Mouse (Mus musculus): ENCODE results near the gene Nosip. TPM values are rescaled to one million over a fixed set of nuclear protein-coding genes. Genes with fewer than 3 reads are reported as not detected.
"Not testable (repeated sequence)": the region's sequence is repeated elsewhere in the genome, so short reads cannot be mapped to it uniquely, and the experiment has no call there.

Nosip gene
- polyA plus RNA-seq, 1 experiment: 38.0 TPM

DNA sequence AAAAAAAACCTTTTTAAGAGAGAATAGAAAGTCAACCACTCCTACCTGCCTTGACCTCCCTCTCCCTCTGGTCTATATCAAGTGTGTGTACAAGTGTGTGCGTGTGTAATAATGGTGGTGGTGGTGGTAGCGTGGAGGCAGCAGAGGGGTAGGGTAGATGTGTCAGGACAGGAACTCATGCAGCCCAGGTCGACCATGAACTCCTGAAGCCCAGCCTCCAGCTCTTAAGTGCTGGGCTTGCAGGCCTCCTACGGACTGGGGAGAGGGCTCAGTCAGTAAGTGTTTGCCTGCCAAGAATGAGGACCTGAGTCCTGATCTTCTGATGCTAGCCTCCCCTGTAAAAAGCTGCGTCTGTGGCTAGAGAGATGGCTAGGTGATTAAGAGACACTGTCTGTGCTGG lies 42.7 kb downstream of the Nosip start:
- Histone ChIP-seq H3K4me1 (ENCODE audit: control insufficient read depth, insufficient read depth, low read length) (no peaks in the 10 kb centered on the region), H3K27ac (ENCODE audit: insufficient read depth, low read length) (no peak overlapping the region), H3K4me3 (ENCODE audit: insufficient read depth, low read length) (no peak overlapping the region)
- TF ChIP-seq POLR2A (IDR thresholded peaks at IDR 0.05; ENCODE audit: low read depth, low read length) (no peak), CTCF (IDR thresholded peaks at IDR 0.05; ENCODE audit: borderline replicate concordance, insufficient read depth, low read length) (no peak)

DNA sequence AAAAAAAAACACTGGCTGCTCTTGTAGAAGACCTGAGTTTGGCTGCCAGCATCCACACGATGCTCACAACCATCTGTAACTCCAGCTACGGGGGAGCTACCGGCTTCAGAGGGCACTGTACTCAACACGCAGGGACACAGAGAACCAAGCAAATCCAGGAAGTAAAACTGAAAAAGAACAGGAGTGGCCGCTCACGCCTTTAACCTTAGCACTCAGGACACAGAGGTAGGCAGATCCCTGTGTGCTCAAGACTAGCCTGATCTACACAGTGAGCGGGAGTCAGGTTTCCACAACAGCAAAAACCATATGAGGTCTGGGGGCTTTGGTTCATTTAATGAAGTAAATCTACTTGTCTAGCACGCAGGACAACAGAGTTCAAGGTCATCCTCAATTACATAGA lies 43.3 kb downstream of the Nosip start:
- Histone ChIP-seq H3K4me3 (ENCODE audit: insufficient read depth, low read length) (no peak overlapping the region), H3K4me1 (ENCODE audit: control insufficient read depth, insufficient read depth, low read length) (no peaks in the 10 kb centered on the region), H3K27ac (ENCODE audit: insufficient read depth, low read length) (no peak overlapping the region)
- TF ChIP-seq POLR2A (IDR thresholded peaks at IDR 0.05; ENCODE audit: low read depth, low read length) (no peak), CTCF (IDR thresholded peaks at IDR 0.05; ENCODE audit: borderline replicate concordance, insufficient read depth, low read length) (no peak)

DNA sequence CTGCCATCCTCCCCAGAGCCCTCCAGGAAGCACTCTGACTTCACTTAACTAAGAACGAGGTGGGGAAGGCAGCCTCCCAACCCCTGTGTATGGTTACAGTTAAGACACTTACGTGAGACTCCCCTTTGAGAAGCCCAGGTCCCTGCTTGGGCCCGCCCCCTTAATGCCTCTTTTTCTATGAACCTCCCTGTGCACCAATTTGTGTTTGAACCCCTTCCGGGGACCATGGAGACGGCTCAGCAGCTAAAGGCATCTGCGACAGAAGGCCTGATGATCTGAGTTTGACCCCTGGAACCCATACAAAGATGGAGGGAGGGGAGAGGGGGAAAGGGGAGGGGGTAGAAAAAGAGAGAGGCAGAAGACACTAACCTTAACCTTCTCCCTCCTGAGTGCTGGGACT lies 44.2 kb downstream of the Nosip start:
- no peak overlapping the region for H3K4me3 ChIP-seq (ENCODE audit: insufficient read depth, low read length)
- TF ChIP-seq CTCF (IDR thresholded peaks at IDR 0.05; ENCODE audit: borderline replicate concordance, insufficient read depth, low read length) (no peak), POLR2A (IDR thresholded peaks at IDR 0.05; ENCODE audit: low read depth, low read length) (no peak)
- no peaks in the 10 kb centered on the region for H3K4me1 ChIP-seq (ENCODE audit: control insufficient read depth, insufficient read depth, low read length)
- no peak overlapping the region for H3K27ac ChIP-seq (ENCODE audit: insufficient read depth, low read length)

DNA sequence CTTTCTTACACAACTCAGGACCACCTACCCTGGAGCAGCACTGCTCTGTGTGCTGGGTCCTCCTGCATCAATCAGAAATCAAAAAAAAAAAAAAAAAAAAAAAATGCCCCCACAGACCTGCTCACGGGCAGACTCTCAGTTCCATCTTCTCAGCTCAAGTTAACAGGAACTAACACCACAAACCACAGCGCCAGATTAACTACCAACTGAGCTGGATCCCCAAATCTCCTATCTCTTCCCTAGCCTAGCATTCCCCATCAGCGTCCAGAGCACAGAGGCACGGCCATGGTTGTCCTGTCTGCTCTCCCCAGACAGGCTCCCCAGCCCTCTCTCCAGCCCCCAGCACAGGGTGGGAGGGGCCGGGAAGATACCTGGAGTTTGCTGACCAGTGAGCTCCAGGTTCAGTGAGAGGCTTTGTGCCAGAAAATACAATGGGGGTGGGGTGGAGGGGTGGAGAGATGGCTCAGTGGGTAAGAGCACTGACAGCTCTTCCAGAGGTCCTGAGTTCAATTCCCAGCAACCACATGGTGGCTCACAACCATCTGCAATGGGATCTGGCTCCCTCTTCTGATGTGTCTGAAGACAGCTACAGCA lies 44.9 kb downstream of the Nosip start:
- H3K4me3 ChIP-seq (ENCODE audit: insufficient read depth, low read length): no peak overlapping the region
- TF ChIP-seq CTCF (IDR thresholded peaks at IDR 0.05; ENCODE audit: borderline replicate concordance, insufficient read depth, low read length) (no peak), POLR2A (IDR thresholded peaks at IDR 0.05; ENCODE audit: low read depth, low read length) (no peak)
- H3K4me1 ChIP-seq (ENCODE audit: control insufficient read depth, insufficient read depth, low read length): no peaks in the 10 kb centered on the region
- no peak overlapping the region for H3K27ac ChIP-seq (ENCODE audit: insufficient read depth, low read length)

DNA sequence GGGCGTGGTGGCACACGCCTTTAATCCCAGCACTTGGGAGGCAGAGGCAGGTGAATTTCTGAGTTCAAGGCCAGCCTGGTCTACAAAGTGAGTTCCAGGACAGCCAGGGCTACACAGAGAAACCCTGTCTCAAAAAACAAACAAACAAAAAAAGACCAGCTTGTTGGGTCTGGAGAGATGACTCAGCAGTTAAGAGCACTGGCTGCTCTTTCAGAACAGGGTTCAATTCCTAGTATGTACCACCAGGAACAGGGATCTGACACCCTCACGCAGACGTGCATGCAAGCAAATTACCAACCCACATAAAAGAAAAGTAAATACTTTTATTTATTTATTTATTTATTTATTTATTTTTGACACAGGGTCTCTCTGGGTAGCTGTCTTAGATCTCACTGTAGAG lies 47.9 kb downstream of the Nosip start:
- not testable (repeated sequence) for H3K4me1 ChIP-seq (ENCODE audit: control insufficient read depth, insufficient read depth, low read length); H3K27ac ChIP-seq (ENCODE audit: insufficient read depth, low read length); H3K4me3 ChIP-seq (ENCODE audit: insufficient read depth, low read length)

DNA sequence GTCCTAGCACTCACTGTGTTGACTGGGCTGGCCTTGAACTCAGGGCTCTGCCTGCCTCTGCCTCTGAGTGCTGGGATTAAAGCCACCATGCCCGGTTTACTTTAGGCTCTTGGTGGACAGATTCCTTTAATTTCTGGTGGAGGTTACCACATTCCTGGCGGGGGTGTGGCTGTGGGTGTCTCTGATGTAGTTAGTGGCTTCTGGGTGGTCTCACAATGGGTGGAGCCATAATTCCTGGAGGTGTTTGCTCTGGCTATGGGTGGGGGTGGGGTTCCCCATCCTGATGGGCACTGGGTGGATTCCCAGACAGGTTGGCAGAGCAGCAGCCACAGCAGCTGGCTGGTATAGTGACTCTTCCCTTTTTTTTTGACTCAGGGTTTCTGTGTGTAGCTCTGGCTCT lies 49.7 kb downstream of the Nosip start:
- TF ChIP-seq POLR2A (IDR thresholded peaks at IDR 0.05; ENCODE audit: low read depth, low read length) (no peak), CTCF (IDR thresholded peaks at IDR 0.05; ENCODE audit: borderline replicate concordance, insufficient read depth, low read length) (no peak)
- Histone ChIP-seq H3K4me3 (ENCODE audit: insufficient read depth, low read length) (no peak overlapping the region), H3K4me1 (ENCODE audit: control insufficient read depth, insufficient read depth, low read length) (no peaks in the 10 kb centered on the region), H3K27ac (ENCODE audit: insufficient read depth, low read length) (no peak overlapping the region)

DNA sequence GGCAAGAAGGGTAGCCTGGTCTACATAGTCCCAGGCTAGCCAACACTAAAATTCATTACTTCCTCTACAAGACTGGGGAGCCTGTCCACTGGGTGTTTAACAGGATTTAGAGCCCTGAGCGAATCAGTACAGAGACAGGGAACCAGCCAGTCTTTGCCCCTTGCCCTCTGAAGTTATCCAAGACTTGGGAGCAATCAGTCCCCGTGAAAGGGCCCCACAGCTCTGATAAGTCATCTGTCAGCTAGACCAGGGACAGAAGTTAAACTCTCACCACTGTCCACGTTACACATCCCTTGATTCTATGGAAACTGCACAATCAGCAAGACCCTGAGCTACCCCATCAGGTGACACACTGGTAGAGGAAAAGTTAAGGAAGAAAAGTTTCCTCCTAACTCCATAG lies 50.3 kb downstream of the Nosip start:
- H3K4me1 ChIP-seq (ENCODE audit: control insufficient read depth, insufficient read depth, low read length): no peaks in the 10 kb centered on the region
- H3K27ac ChIP-seq (ENCODE audit: insufficient read depth, low read length): no peak overlapping the region
- TF ChIP-seq CTCF (IDR thresholded peaks at IDR 0.05; ENCODE audit: borderline replicate concordance, insufficient read depth, low read length) (no peak), POLR2A (IDR thresholded peaks at IDR 0.05; ENCODE audit: low read depth, low read length) (no peak)
- H3K4me3 ChIP-seq (ENCODE audit: insufficient read depth, low read length): no peak overlapping the region

DNA sequence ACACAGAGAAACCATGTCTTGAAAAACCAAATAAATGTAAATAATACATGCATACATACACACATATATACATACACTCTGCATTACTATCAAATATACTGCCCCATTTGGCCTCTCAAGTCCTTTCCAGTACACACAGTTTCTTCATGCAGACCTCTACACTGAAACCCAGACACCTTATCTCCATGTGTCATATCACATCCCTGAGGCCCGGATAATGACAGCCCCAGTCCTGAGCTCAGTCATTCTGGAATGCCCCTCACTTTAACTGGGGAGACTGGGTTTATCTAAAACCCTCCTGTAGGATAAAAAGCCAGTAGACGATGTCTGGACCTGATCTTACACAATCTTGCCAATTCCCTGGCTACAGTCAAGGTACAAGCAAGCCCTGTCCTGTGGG lies 51.2 kb downstream of the Nosip start:
- TF ChIP-seq POLR2A (IDR thresholded peaks at IDR 0.05; ENCODE audit: low read depth, low read length) (no peak), CTCF (IDR thresholded peaks at IDR 0.05; ENCODE audit: borderline replicate concordance, insufficient read depth, low read length) (no peak)
- no peak overlapping the region for H3K4me3 ChIP-seq (ENCODE audit: insufficient read depth, low read length)
- H3K27ac ChIP-seq (ENCODE audit: insufficient read depth, low read length): no peak overlapping the region
- no peaks in the 10 kb centered on the region for H3K4me1 ChIP-seq (ENCODE audit: control insufficient read depth, insufficient read depth, low read length)

DNA sequence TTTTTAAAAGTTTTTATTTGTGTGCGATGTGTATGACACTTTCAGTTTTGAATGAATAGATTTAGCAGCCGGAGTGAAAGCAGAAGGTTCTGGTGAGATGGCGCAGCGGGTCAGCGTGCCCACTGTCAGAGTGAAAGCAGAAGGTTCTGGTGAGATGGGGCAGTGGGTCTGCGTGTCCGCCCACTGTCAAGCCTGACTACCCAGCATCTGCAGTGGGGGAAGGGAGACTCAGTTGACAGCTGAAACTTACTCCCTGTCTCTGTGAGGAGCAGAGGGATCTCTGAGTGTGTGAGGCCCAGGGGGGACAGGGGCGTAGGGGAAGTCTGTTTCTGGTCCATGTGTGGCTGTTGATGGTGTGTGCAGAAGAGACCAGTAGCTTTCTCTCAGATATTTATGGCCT lies 55.3 kb downstream of the Nosip start:
- Histone ChIP-seq H3K4me3 (ENCODE audit: insufficient read depth, low read length) (no peak overlapping the region), H3K27ac (ENCODE audit: insufficient read depth, low read length) (no peak overlapping the region), H3K4me1 (ENCODE audit: control insufficient read depth, insufficient read depth, low read length) (0 out of 2 replicates have a peak, but pooled peaks cover 5% of the 10 kb centered on the region)
- TF ChIP-seq POLR2A (IDR thresholded peaks at IDR 0.05; ENCODE audit: low read depth, low read length) (no peak), CTCF (IDR thresholded peaks at IDR 0.05; ENCODE audit: borderline replicate concordance, insufficient read depth, low read length) (no peak)

DNA sequence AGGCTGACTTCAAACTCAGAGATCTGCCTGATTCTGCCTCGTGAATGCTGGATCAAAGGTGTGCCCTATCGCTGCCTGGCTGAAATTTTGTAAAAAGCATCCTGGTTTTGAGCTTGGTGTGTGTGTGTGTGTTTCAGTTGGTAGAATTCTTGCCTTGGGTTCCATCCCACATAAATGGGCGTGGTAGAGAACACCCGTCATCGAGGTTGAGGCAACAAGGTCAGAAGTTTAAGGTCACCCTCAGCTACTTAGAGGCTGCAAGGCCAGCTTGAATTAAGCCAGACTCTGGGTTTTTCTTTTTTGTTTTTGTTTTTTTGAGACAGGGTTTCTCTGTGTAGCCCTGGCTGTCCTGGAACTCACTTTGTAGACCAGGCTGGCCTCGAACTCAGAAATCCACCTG lies 56.1 kb downstream of the Nosip start:
- no peak overlapping the region for H3K27ac ChIP-seq (ENCODE audit: insufficient read depth, low read length)
- H3K4me3 ChIP-seq (ENCODE audit: insufficient read depth, low read length): no peak overlapping the region
- TF ChIP-seq CTCF (IDR thresholded peaks at IDR 0.05; ENCODE audit: borderline replicate concordance, insufficient read depth, low read length) (no peak), POLR2A (IDR thresholded peaks at IDR 0.05; ENCODE audit: low read depth, low read length) (no peak)
- 0 out of 2 replicates have a peak, but pooled peaks cover 5% of the 10 kb centered on the region for H3K4me1 ChIP-seq (ENCODE audit: control insufficient read depth, insufficient read depth, low read length)
